Mouse (Mus musculus): ENCODE measurements at regions not wholly inside any gene's neighbourhood (a gene's known extent, or its start where the extent isn't known, plus 50 kb on each side); places are given as distances from the start of the nearest gene placed in this dataset.

GRCm38 (mm10) chr9:25854545-25854944, 373.2 kb downstream of the Eepd1 start:
- no peaks in the 10 kb centered on the region for H3K9me3 ChIP-seq (replicated peaks; ENCODE audit: low read length)
- H3K4me1 ChIP-seq (ENCODE audit: control insufficient read depth in 1 of 2, insufficient read depth in 2 of 2): no peaks in the 10 kb centered on the region
- no peaks in the 10 kb centered on the region for H3K79me2 ChIP-seq (replicated peaks; ENCODE audit: control insufficient read depth, extremely low read depth, insufficient read depth, poor library complexity, severe bottlenecking)
- no peak overlapping the region for H3K4me3 ChIP-seq (replicated peaks in 1 of 3; ENCODE audit: low read depth in 2 of 3, low read length in 2 of 3, poor library complexity in 1 of 3)
- TF ChIP-seq MAZ (IDR thresholded peaks at IDR 0.05; ENCODE audit: low read depth, low read length) (no peak), GABPA (IDR thresholded peaks at IDR 0.05; ENCODE audit: insufficient replicate concordance, low read depth, low read length) (no peak), ZKSCAN1 (IDR thresholded peaks at IDR 0.05; ENCODE audit: borderline replicate concordance, low read depth, low read length) (no peak), IRF4 (IDR thresholded peaks at IDR 0.05; ENCODE audit: low read depth, low read length) (no peak), HCFC1 (IDR thresholded peaks at IDR 0.05; ENCODE audit: low read depth, low read length) (no peak), BHLHE40 (IDR thresholded peaks at IDR 0.05; ENCODE audit: low read depth, low read length) (no peak), RCOR1 (conservative IDR thresholded peaks at IDR 0.05; ENCODE audit: low read depth, low read length) (no peak), CTCF (conservative IDR thresholded peaks at IDR 0.05 in 1 of 2, IDR thresholded peaks at IDR 0.05 in 1 of 2; ENCODE audit: low read depth in 2 of 2, low read length in 2 of 2) (no peak), USF1 (IDR thresholded peaks at IDR 0.05; ENCODE audit: low read depth, low read length) (no peak), KAT2A (IDR thresholded peaks at IDR 0.05; ENCODE audit: insufficient replicate concordance, low read length) (no peak), NRF1 (IDR thresholded peaks at IDR 0.05; ENCODE audit: low read depth, low read length) (no peak), ZMIZ1 (IDR thresholded peaks at IDR 0.05; ENCODE audit: low read depth, low read length) (no peak), ZC3H11A (IDR thresholded peaks at IDR 0.05; ENCODE audit: low read depth, low read length) (no peak), ZNF384 (IDR thresholded peaks at IDR 0.05; ENCODE audit: low read depth, low read length) (no peak), MEF2A (IDR thresholded peaks at IDR 0.05; ENCODE audit: borderline replicate concordance, low read depth, low read length) (no peak)
- no peak overlapping the region for H3K27ac ChIP-seq (ENCODE audit: insufficient read depth, low read depth)
- no peak overlapping the region for H3K4me2 ChIP-seq (ENCODE audit: insufficient read depth, low read depth, poor library complexity, severe bottlenecking)
- no peak overlapping the region for H3K9ac ChIP-seq (ENCODE audit: insufficient read depth, low read depth)
- in situ Hi-C loops (cut with MboI; ENCODE audit: low pct_ligation_motif_present, low pct_unique_long_range_greater_than_20kb, low sequenced_read_pairs): no loop called here
- no peaks in the 10 kb centered on the region for H3K27me3 ChIP-seq (replicated peaks)
- dilution Hi-C loops (cut with MboI; ENCODE audit: extremely low pct_ligation_motif_present, extremely low pct_unique_long_range_greater_than_20kb, low sequenced_read_pairs): no loop called here
- no peaks in the 10 kb centered on the region for H3K36me3 ChIP-seq (replicated peaks in 1 of 2; ENCODE audit: control insufficient read depth in 1 of 2, insufficient read depth in 1 of 2, low read length in 1 of 2)
- no peak for DNase-seq (ENCODE audit: extremely low read depth)

- no peak overlapping the region for H3K27ac ChIP-seq (ENCODE audit: insufficient read depth, low read depth)
- in situ Hi-C loops (cut with MboI; ENCODE audit: low pct_ligation_motif_present, low pct_unique_long_range_greater_than_20kb, low sequenced_read_pairs): no loop called here
- H3K79me2 ChIP-seq (replicated peaks; ENCODE audit: control insufficient read depth, extremely low read depth, insufficient read depth, poor library complexity, severe bottlenecking): no peaks in the 10 kb centered on the region
- no peak overlapping the region for H3K9ac ChIP-seq (ENCODE audit: insufficient read depth, low read depth)
- H3K9me3 ChIP-seq (replicated peaks; ENCODE audit: low read length): no peaks in the 10 kb centered on the region
- H3K4me3 ChIP-seq (replicated peaks in 1 of 3; ENCODE audit: low read depth in 2 of 3, low read length in 2 of 3, poor library complexity in 1 of 3): no peak overlapping the region
- no peaks in the 10 kb centered on the region for H3K36me3 ChIP-seq (replicated peaks in 1 of 2; ENCODE audit: control insufficient read depth in 1 of 2, insufficient read depth in 1 of 2, low read length in 1 of 2)
- no peak for DNase-seq (ENCODE audit: extremely low read depth)
- TF ChIP-seq RAD21 (IDR thresholded peaks at IDR 0.05; ENCODE audit: low read depth, low read length): peak; percentile 27
- TF ChIP-seq GABPA (IDR thresholded peaks at IDR 0.05; ENCODE audit: insufficient replicate concordance, low read depth, low read length): no peak
- no peak for TF ChIP-seq ETS1 (conservative IDR thresholded peaks at IDR 0.05; ENCODE audit: low read depth, low read length)
- no peak for TF ChIP-seq ZNF384 (IDR thresholded peaks at IDR 0.05; ENCODE audit: low read depth, low read length)
- no peak for TF ChIP-seq ZC3H11A (IDR thresholded peaks at IDR 0.05; ENCODE audit: low read depth, low read length)
- no peak for TF ChIP-seq MAX (IDR thresholded peaks at IDR 0.05; ENCODE audit: low read length)
- TF ChIP-seq BHLHE40 (IDR thresholded peaks at IDR 0.05; ENCODE audit: low read depth, low read length): no peak
- TF ChIP-seq POLR2AphosphoS2 (IDR thresholded peaks at IDR 0.05; ENCODE audit: low read depth, low read length): no peak
- no peak for TF ChIP-seq CHD2 (IDR thresholded peaks at IDR 0.05; ENCODE audit: low read length)
- no peak for TF ChIP-seq TCF12 (IDR thresholded peaks at IDR 0.05; ENCODE audit: low read depth, low read length)
- TF ChIP-seq CTCF (conservative IDR thresholded peaks at IDR 0.05 in 1 of 2, IDR thresholded peaks at IDR 0.05 in 1 of 2; ENCODE audit: low read depth in 2 of 2, low read length in 2 of 2): peak in 1 of 2 experiments; percentile 46; a peak in 2 of 4 replicates
- dilution Hi-C loops (cut with MboI; ENCODE audit: extremely low pct_ligation_motif_present, extremely low pct_unique_long_range_greater_than_20kb, low sequenced_read_pairs): no loop called here
- H3K27me3 ChIP-seq (replicated peaks): no peaks in the 10 kb centered on the region
- no peak overlapping the region for H3K4me2 ChIP-seq (ENCODE audit: insufficient read depth, low read depth, poor library complexity, severe bottlenecking)
- no peaks in the 10 kb centered on the region for H3K4me1 ChIP-seq (ENCODE audit: control insufficient read depth in 1 of 2, insufficient read depth in 2 of 2)
These were observed 388.9 kb downstream of the Eepd1 start for GRCm38 (mm10) chr9:25870260-25870659.

All from CH12.LX (cell line).